Mouse (Mus musculus) spleen, postnatal 10 days (tissue): ENCODE results near the gene Osm.

Experiments
- DNase-seq, 2 experiments: peaks; one replicate each; pipeline ENCODE4 v3.0.0; 2021 to 2022; ENCODE audit warnings: low spot score in 2 of 2

Osm gene

GRCm38 (mm10) chr11:4215061-4215460 lies 21.2 kb upstream of the Osm start:
- no peak for DNase-seq

DNA sequence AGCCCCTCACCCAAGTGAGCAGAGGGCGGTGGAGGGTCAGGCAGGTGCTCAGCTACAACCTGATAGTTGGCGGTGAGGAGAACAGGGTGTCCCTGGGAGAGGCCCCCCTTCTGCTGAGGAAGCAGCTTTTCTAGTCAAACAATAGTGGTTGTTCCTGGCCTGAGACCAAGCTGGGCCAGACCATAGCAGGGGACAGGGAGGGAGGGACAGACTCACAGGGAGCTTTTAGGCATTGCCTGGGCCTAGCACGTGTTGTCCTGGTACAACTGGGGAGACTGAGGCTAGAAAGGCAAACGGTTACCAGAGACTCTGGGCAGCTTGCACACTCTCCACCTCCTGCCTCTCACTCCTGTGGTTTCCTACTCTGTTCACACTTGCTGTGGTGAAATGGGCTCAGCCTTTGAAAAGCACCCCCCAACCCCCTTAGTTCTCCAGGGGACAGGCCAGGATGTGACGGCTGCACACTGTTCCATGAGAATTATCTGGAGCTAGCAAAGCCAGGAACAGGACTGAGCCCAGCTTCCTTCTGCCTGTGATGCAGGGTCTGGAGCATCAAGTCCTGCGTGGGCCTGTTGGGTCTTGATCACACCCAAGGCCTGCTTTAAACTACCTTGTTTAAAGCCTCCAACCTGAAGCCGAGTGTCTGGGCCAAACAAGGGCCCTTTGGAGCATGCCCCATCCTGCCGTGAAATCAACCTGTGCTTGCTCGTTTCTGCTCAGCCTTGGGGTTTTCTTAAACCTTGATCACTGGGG lies 19.8 kb upstream of the Osm start:
- DNase-seq: no peak

DNA sequence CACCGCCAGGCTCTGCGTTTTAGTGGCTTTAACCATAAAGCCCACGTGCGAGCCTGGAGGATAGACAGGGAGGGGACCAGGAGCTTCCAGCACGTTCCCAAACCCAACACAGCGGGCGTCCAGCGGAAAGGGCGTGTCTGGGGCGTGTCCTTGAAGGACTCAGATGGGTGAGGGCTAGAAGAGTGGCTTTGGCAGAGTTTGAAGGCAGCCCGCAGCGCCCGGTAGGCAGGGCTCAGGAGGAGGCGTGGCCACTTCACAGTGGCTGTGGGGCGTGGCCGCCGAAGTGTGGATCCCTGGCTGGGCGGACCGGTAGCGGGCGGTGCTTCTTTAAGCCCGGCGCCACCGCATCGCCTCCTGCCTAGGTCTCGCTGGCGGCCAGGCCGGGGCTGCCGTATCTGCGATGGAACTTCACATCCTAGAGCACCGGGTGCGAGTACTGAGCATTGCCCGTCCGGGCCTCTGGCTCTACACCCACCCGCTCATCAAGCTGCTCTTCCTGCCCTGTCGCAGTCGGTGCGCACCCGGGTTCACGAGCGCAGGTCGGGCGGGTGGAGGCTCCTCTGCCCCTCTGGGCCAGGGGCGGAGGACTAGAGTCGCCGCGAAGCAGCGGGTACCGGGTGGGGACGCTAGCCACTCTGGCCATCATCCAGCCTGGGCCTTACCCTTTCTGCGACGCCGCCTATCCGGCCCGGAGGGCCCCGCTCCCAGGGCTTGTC lies 18.1 kb upstream of the Osm start, which contains the start of gene Castor1:
Gene Castor1, plus strand, starts transcription at position 312 of the 716 bp plus-strand sequence.
- peak; percentile 85 to 93 for DNase-seq

DNA sequence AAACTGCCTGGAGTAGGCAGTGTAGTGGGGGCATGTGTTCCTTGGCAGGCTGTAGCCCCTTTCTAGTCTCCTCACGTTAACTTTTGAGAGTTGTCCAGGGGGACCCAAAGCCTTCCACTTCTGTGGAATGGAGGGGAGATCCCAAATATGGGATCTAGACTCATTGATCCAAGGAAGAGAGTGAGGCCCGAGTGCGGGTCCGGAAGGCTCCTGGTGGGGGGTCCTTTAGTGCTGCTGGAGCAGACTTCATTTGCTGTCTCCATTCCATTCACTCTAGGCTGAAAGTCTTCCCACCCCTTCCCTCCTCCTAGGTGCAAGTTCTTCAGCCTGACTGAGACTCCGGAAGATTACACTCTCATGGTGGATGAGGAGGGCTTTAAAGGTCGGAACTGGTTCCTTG lies 17.6 kb upstream of the Osm start:
- no peak for DNase-seq

DNA sequence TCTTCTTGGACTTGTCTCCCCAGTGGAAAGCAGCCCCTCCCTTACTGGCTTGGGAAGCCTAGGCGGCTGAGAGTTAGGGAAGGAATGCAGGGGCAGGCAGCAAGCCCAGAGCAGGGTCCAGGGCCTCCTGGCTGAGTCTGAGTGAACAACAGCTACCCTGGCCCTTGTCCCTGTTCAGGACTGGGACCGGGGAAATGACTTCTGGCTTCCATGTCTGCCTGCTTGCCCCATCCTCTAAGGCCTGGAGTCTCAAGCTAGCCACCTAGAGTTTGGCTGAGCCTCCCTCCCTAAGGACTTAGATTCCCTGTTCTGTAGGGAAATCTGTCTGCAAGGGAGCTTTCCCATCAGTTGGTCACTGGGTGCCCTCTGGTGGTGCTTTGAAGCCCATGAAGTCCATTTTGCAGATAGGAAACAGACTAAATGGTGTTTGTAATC lies 16.9 kb upstream of the Osm start:
- peak in 1 of 2 experiments; percentile 62 for DNase-seq

GRCm38 (mm10) chr11:4219908-4220307 lies 16.3 kb upstream of the Osm start:
- DNase-seq: no peak

GRCm38 (mm10) chr11:4220443-4221400 lies 15.5 kb upstream of the Osm start:
- peak; percentile 91 to 94 for DNase-seq

- DNase-seq: no peak
Measured at GRCm38 (mm10) chr11:4222046-4222950, 13.9 kb upstream of the Osm start.

DNA sequence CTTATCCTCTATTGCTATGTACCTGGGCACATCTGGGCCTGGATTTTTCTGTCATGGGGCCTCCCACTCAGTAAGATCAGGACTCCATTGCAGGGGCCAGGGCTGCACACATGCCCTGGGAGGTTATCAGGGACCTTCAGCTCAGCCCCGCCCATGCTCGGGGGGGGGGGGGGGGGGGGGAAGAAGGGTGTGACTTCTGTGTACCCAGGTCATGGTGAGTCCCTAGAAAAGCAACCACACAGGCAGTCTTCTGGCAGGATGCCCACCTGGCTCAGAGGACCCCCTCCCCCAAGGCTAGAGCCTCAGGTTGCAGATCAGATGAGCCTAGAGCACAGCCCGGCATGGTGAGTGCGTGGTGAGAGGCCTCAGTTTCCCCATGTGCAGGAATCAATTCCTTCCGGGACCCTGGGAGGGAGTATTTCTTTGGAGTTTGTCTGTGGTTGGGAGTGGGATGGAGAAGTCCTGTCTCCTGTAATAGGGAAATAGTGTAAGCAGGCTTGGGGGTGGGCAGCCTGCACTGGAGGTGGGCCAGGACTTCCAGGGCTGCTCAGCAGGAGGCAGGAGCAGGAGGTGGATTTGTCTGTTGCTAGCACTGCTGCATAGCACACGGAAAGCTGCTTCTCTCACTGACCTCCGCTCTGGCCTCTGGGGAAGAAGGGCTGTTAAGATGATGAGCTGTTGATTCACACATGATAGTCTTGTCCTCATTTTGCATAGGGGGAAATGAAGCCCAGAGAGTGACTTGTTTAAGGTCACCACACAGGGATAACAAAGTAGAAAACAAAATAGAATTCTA lies 12.6 kb upstream of the Osm start:
- DNase-seq: peak in 1 of 2 experiments; percentile 52

- no peak for DNase-seq
Measured at GRCm38 (mm10) chr11:4224223-4224622, 12.0 kb upstream of the Osm start.

DNA sequence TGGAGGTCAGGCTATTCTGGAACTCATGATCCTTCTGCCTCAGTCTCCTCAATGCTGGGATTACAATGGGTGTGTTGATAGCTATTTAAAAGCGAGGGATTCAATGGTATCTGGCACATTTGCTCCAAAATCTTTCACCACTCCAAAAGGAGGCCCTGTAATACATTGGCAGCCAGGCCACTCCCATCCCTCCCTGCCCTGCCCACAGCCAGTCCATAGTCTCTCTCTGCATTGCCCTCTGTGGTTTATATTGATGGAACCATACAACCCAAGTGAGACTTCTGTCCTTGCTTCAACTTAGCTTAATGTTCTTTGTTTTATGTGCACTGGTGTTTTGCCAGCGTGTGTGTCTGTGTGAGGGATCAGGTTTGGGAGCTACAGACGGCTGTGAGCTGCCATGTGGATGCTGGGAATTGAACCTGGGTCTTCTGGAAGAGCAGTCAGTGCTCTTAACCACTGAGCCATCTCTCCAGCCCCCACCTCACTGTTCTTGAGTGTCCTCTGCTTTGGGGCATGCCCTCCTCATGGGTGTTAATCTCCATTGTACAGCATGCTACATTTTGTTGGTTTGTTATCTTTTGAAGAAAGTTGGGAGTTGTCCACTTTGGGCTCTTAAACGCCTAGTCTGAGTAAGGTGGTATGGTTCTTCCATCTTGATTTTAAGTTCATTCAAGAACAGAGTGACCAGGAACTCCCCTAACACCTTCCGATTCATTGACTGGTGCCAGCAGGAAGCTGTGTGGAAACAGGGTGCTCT lies 9.5 kb upstream of the Osm start:
- no peak for DNase-seq

DNA sequence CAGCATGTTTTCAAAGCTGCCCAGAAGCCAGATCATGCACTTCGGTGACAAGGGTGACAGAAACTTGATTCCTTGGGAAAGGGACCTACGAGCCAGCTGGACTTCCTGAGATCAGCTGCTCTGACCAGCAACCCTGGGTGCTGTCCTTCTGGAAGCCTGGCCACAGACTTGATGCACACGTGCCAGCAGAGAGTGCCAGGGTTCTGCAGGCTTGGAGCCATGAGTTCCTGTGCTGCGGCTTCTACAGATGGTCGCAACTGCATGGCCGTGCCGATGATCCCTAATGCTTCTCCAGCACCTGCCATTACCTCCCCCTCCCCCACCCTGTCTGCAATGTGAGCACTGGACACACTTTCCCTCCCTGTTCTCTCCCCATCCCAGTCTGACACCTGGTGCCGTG lies 7.8 kb upstream of the Osm start:
- no peak for DNase-seq

GRCm38 (mm10) chr11:4229841-4230240 lies 6.4 kb upstream of the Osm start:
- no peak for DNase-seq

- DNase-seq: no peak
Measured at GRCm38 (mm10) chr11:4231435-4231834, 4.8 kb upstream of the Osm start.

DNA sequence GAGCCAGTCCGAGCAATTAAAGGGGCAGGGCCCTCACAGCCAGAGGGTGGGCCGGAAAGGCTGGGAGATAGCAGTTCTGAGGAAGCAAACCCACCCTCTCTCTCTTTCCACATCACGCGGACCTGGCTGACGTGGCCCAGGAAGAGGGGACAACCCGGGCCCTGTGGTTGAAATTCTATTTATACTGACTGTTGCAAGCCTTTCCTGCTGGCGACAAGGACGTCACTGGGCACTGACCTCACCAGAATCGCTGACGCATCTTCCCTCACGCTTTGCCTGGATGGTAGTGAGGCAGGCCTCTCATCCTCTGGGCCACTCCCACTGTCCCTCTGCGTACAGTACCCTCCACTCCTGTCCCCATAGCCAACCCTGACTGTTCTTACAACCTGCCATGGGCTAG lies 3.6 kb upstream of the Osm start:
- DNase-seq: no peak

- DNase-seq: no peak
Measured at GRCm38 (mm10) chr11:4235052-4235655, 1.1 kb upstream of the Osm start.

DNA sequence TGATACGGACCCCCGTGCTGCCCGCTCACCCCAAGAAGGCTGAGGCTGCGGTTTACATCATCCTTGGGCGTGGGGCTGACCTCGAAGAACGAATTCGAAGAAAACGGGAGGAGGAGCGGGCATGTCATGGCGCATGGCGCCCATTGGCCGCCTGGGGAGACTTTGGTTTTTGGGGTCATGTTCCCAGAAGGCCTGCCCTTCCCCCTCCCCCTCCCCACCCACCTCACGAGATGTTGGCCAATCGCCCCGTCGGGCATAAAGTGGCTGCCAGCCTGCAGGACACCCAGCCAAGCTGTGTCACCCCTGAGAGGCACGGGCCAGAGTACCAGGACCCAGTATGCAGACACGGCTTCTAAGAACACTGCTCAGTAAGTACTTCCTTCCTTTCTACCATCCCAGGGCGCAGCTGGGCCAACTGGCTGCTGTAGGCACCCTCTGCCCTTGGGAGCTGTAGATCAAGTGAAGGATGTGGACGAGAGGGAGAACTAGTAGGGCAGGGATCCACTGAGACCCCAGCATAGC lies 387 bp downstream of the Osm start:
- DNase-seq: peak in 1 of 2 experiments; percentile 47

DNA sequence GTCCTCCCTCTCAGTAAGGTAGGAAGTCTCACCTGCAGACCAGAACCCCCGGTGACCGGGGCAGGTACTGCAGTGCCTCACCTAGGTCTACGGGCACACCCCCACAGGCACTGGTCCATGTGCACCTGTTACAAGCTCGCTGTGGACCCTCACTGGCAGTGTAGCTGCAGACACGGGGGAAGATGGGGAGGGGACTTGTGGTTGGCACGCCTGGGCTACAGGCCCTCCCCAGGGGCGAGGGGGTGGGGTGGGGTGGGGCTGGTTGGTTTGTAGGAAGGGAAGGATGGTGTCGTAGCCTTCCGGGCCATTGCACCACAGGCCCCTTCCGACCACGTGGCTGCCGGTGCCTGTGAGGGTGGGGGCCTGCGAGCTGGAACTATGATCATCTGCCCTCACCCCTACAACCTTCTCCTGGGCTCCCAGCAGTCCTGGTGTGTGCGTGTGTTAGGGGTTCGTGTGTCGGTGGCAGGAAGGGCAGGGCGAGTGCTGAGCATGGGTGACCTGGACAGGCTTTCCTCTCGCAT lies 1.2 kb downstream of the Osm start:
- peak; percentile 58 to 67 for DNase-seq
